Mouse (Mus musculus): ENCODE data around the gene Spats2.
"Not testable (repeated sequence)": the region's sequence is repeated elsewhere in the genome, so short reads cannot be mapped to it uniquely, and the experiment has no call there.

Gene Spats2

GRCm38 (mm10) chr15:99224208-99224911, 98.6 kb downstream of the Spats2 start, which contains the start of gene Kcnh3:
TSS of gene Kcnh3 (plus strand) at chr15:99224861.
- DNase-seq (ENCODE audit: low spot score in 2 of 2): peak; percentile 59 to 63

- no peak for DNase-seq (ENCODE audit: low spot score in 2 of 2)
Observed at GRCm38 (mm10) chr15:99225081-99225810, 99.5 kb downstream of the Spats2 start.

GRCm38 (mm10) chr15:99226090-99226489, 100.4 kb downstream of the Spats2 start:
- no peak for DNase-seq (ENCODE audit: low spot score in 2 of 2)

- no peak for DNase-seq (ENCODE audit: low spot score in 2 of 2)
Observed at GRCm38 (mm10) chr15:99231998-99232397, 106.3 kb downstream of the Spats2 start.

GRCm38 (mm10) chr15:99233719-99234118, 108.0 kb downstream of the Spats2 start:
- peak in 1 of 2 experiments; percentile 43 for DNase-seq (ENCODE audit: low spot score in 2 of 2)

GRCm38 (mm10) chr15:99234326-99235010, 108.8 kb downstream of the Spats2 start:
- DNase-seq (ENCODE audit: low spot score in 2 of 2): no peak

- DNase-seq (ENCODE audit: low spot score in 2 of 2): no peak
Observed at GRCm38 (mm10) chr15:99238006-99238405, 112.3 kb downstream of the Spats2 start.

- DNase-seq (ENCODE audit: low spot score in 2 of 2): no peak
Observed at GRCm38 (mm10) chr15:99240129-99240528, 114.4 kb downstream of the Spats2 start.

GRCm38 (mm10) chr15:99241249-99241648, 115.5 kb downstream of the Spats2 start:
- DNase-seq (ENCODE audit: low spot score in 2 of 2): no peak

GRCm38 (mm10) chr15:99242045-99242444, 116.3 kb downstream of the Spats2 start:
- no peak for DNase-seq (ENCODE audit: low spot score in 2 of 2)

- not testable (repeated sequence) for DNase-seq (ENCODE audit: low spot score in 2 of 2)
Observed at GRCm38 (mm10) chr15:99246736-99247135, 121.0 kb downstream of the Spats2 start.

GRCm38 (mm10) chr15:99248972-99249371, 123.3 kb downstream of the Spats2 start:
- DNase-seq (ENCODE audit: low spot score in 2 of 2): no peak

GRCm38 (mm10) chr15:99249938-99250337, 124.2 kb downstream of the Spats2 start:
- DNase-seq (ENCODE audit: low spot score in 2 of 2): no peak

- not testable (repeated sequence) for DNase-seq (ENCODE audit: low spot score in 2 of 2)
Observed at GRCm38 (mm10) chr15:99251111-99251510, 125.4 kb downstream of the Spats2 start.

- peak; percentile 93 to 97 for DNase-seq (ENCODE audit: low spot score in 2 of 2)
Observed at GRCm38 (mm10) chr15:99251626-99252380, 126.1 kb downstream of the Spats2 start, which contains the start of gene Mcrs1. TSS of gene Mcrs1 (minus strand) at chr15:99251961.

- no peak for DNase-seq (ENCODE audit: low spot score in 2 of 2)
Observed at GRCm38 (mm10) chr15:99252381-99253174, 126.9 kb downstream of the Spats2 start.

- not testable (repeated sequence) for DNase-seq (ENCODE audit: low spot score in 2 of 2)
Observed at GRCm38 (mm10) chr15:99253175-99253479, 127.4 kb downstream of the Spats2 start.

GRCm38 (mm10) chr15:99253772-99254171, 128.1 kb downstream of the Spats2 start:
- no peak for DNase-seq (ENCODE audit: low spot score in 2 of 2)

GRCm38 (mm10) chr15:99254477-99255005, 128.8 kb downstream of the Spats2 start:
- DNase-seq (ENCODE audit: low spot score in 2 of 2): no peak

GRCm38 (mm10) chr15:99255241-99255749, 129.6 kb downstream of the Spats2 start:
- DNase-seq (ENCODE audit: low spot score in 2 of 2): no peak

All from spleen, postnatal 36 days (tissue).